21 mouse cellular contexts compared by ENCODE assay signal in the genomic region with DNA sequence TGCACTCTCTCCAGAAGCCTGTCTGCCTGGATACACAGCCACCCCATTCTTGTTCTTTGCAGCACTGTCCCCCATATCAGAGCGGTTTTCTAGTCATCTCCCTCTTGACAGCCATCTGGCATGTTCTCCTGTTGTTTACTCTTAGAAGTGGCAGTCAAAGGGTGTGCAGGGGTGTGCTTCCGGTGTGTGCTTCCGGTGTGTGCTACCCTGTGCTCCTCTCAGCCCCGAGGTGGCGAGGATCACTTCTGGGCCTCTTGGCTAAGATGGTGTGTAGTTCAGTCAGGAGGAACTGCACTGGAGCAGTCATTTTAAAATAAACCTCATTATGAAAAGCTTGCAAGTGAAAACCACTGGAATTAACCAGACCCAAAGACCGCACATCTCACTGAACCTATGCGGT.
DNase-seq lines count a peak whose midpoint lies in the region; ATAC-seq lines count a peak whose summit lies in the region.
"Had no signal": no experiment of that assay in that cellular context is flagged by ENCODE, and none has a peak within 500 bp of the region (broad histone marks: within the 10 kb centered on the region; RNA-seq: fewer than 3 reads in every experiment).

No protein-coding gene starts in this region.

- no peaks in the 10 kb centered on the region for H3K27me3 ChIP-seq in hindbrain, embryonic 13.5 days
- H3K27me3 ChIP-seq: heart, embryonic 15.5 days; liver, embryonic 15.5 days; neural tube, embryonic 15.5 days; stomach, embryonic 15.5 days had no signal

- no peaks in the 10 kb centered on the region for H3K4me1 ChIP-seq in hindbrain, embryonic 13.5 days (replicated peaks)
- H3K4me1 ChIP-seq: heart, embryonic 15.5 days; liver, embryonic 15.5 days; midbrain, embryonic 10.5 days; neural tube, embryonic 15.5 days; stomach, embryonic 15.5 days had no signal

- DNase-seq in CD4-positive, CD25-positive, alpha-beta regulatory T cell, adult 2 months (ENCODE audit: low read depth, low spot score), result peak; percentile 69
- DNase-seq in T-cell, adult 2 months (ENCODE audit: low spot score), result peak; percentile 73
- peak; percentile 64 for DNase-seq in naive thymus-derived CD4-positive, alpha-beta T cell, adult 2 months (ENCODE audit: low read depth)
- DNase-seq in thymus, postnatal 14 days, result peak; percentile 67
- DNase-seq in testis, postnatal 10 days (ENCODE audit: low spot score), result no peak
- no peak for DNase-seq in adipocyte (ENCODE audit: low spot score)
- DNase-seq: adrenal gland, postnatal 25 days; cerebellum, adult 18-20 months; heart, adult 2 months; kidney, adult 9 months; kidney, postnatal 4 days; right cerebral cortex, postnatal 4 days had no signal

- no peaks in the 10 kb centered on the region for H3K36me3 ChIP-seq in hindbrain, embryonic 13.5 days
- H3K36me3 ChIP-seq: stomach, embryonic 15.5 days had no signal

- no peak overlapping the region for H3K4me3 ChIP-seq in hindbrain, embryonic 13.5 days
- H3K4me3 ChIP-seq: erythroblast, embryonic 14.5 days; heart, adult 2 months; heart, embryonic 15.5 days; liver, embryonic 15.5 days; midbrain, embryonic 10.5 days; neural tube, embryonic 15.5 days; stomach, embryonic 15.5 days had no signal

- no peak overlapping the region for H3K4me2 ChIP-seq in hindbrain, embryonic 13.5 days
- H3K4me2 ChIP-seq: heart, embryonic 15.5 days; hindbrain, embryonic 14.5 days; liver, embryonic 15.5 days; neural tube, embryonic 15.5 days; stomach, embryonic 15.5 days had no signal

- H3K27ac ChIP-seq in hindbrain, embryonic 13.5 days, result no peak overlapping the region
- H3K27ac ChIP-seq: heart, adult 2 months; heart, embryonic 15.5 days; hindbrain, embryonic 14.5 days; liver, embryonic 15.5 days; midbrain, embryonic 10.5 days; neural tube, embryonic 15.5 days; stomach, embryonic 15.5 days had no signal

- H3K9me3 ChIP-seq in hindbrain, embryonic 13.5 days, result no peaks in the 10 kb centered on the region
- H3K9me3 ChIP-seq: heart, embryonic 15.5 days; liver, embryonic 15.5 days; midbrain, embryonic 10.5 days; neural tube, embryonic 15.5 days; stomach, embryonic 15.5 days had no signal

- no peak overlapping the region for H3K9ac ChIP-seq in hindbrain, embryonic 13.5 days
- H3K9ac ChIP-seq: heart, embryonic 15.5 days; hindbrain, embryonic 14.5 days; liver, embryonic 15.5 days; neural tube, embryonic 15.5 days; stomach, embryonic 15.5 days had no signal

- WGBS in hindbrain, embryonic 13.5 days, result 92% methylated on average over 7 of the region's 7 CpGs

- no peak for ATAC-seq in hindbrain, embryonic 13.5 days (ENCODE audit: low FRiP score)
- ATAC-seq: forebrain, embryonic 14.5 days had no signal

Comparison
In these comparisons a context has a peak if more than half of its experiments do, and no peak if none do; other contexts are left out.
1. DNase-seq: peak in CD4-positive, CD25-positive, alpha-beta regulatory T cell, adult 2 months (single experiment), T-cell, adult 2 months (single experiment), naive thymus-derived CD4-positive, alpha-beta T cell, adult 2 months (single experiment) and thymus, postnatal 14 days (single experiment); none in testis, postnatal 10 days (single experiment) and adipocyte (single experiment).